Mouse (Mus musculus) CD8-positive naive resting alpha-beta T cell, adult 2 months (primary cell): ENCODE results near the gene Snx14.

Source experiments
- DNase-seq, 2 experiments: peaks; one replicate each; pipeline ENCODE4 v3.0.0; 2022; ENCODE audit warnings: low read depth in 2 of 2, low spot score in 2 of 2

Snx14 gene

GRCm38 (mm10) chr9:88388826-88389225 is 49.9 kb downstream of the Snx14 start:
- DNase-seq = no peak

DNA sequence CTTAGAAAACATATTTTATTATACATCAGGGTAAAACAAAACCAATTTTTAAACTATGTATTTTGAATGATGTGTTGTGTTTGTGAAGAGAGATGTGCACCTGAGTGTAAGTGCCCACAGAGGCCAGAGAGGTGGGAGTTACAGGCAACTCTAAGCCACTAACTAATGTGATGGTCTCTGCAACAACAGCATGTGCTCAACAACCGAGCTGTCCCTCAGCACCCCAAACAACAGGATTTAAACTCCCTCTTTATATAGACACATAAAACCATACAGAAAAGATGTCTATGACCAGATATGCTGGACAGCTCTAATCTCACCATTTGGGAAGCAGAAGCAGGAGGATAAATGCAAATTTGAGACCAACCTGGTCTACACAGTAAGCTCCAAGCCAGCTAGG is 58.2 kb downstream of the Snx14 start:
- no peak for DNase-seq

DNA sequence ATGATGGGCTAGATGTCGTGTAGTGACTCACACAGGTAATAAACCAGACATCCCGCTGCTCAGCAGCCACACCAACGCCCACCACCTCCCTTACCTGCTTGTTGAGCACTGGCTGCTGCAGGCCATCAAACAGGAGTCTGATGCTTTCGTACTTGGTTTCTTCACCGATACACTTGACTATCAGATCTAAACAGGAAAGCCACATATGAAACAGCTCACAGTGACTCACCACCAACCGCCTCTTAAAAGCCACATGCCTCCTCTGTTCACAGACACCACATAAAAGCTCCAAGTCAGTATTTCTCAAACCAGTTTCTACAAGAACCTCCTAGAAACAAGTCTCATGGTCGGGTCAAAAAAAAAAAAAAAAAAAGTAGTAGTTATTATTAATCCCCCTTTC is 58.7 kb downstream of the Snx14 start:
- DNase-seq = peak; percentile 58 to 60

DNA sequence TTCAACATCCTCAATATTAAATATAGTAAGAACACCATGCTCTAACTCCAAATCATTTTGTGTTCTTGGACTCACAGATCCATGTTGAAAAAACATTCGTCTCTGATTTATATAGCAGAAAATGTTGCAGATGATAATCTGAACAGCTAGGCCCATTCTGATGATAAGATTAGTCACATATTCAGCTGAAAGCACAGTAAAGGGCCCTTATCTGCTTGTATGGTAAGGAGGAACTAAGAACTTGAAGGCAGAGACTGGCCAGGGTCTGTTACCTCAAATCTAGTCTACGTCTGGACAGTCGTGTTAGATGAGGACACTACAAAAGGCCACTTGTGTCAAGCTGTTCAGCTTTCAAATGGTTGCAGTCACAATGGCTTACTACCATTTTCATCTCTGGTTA is 59.7 kb downstream of the Snx14 start:
- no peak for DNase-seq

DNA sequence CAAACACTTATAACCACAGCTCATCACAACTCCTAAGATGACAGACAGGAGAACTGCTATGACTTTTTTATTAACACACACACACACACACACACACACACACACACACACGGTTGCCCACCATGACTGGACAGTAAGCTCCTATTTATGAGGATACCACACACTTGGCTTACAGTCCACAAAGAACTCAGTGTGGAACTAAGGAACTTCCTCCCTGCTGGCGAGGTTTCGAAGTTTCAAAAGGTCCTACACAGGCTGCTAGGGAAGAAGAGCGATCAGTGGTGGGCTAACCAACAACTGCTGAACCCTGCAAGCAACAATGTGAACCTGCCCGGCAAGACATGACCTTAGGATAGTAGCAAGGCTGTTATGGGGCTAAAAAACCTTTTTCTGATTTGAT is 61.3 kb downstream of the Snx14 start:
- no peak for DNase-seq

- DNase-seq = no peak
These were observed 65.8 kb downstream of the Snx14 start for GRCm38 (mm10) chr9:88373001-88373400.

DNA sequence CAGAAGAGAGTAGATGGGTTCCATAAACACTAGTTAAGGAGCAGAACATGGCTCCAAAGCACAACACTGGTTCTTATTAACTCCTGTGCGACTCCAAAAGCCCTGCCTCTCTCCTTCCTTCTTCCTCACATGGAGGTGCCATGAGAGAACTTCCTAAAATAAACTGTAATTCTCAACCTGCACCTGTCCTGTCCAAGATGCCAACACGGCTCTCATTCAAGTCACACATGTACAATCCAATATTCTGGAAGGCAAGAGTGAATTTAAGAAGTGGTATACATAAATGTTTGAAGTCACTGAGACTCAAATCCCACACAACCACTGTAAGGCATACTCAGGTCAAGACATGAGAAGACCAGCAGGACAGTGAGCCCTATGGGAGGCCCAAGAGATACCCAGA is 67.6 kb downstream of the Snx14 start:
- no peak for DNase-seq

GRCm38 (mm10) chr9:88369666-88370065 is 69.1 kb downstream of the Snx14 start:
- no peak for DNase-seq

DNA sequence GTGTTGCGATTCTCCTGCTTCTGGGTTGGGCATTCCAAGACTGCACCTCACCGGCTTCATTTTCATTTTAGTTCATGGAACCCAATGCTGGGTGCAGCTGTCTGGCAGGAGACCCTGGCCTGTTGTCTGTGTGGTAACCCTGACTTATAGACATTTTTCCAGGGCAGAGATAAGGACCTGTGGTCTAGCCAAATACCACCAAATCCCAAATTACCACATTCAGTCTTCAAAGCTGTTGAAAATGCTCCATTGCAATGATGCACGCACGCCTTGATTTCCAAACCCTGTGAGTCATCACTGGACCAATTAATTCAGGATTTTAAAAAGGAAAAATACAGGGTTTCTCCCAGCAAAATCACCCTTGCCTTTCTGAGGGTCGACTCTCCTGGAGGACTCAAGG is 70.3 kb downstream of the Snx14 start:
- no peak for DNase-seq

GRCm38 (mm10) chr9:88367751-88368150 is 71.0 kb downstream of the Snx14 start:
- DNase-seq = no peak

- no peak for DNase-seq
These were observed 71.4 kb downstream of the Snx14 start for GRCm38 (mm10) chr9:88367322-88367721.

- no peak for DNase-seq
These were observed 71.9 kb downstream of the Snx14 start for GRCm38 (mm10) chr9:88366819-88367218.

- DNase-seq = peak; percentile 19 to 37
These were observed 72.5 kb downstream of the Snx14 start for GRCm38 (mm10) chr9:88366308-88366707.

- no peak for DNase-seq
These were observed 75.7 kb downstream of the Snx14 start for GRCm38 (mm10) chr9:88363102-88363501.

- no peak for DNase-seq
These were observed 76.5 kb downstream of the Snx14 start for GRCm38 (mm10) chr9:88362055-88362850.

DNA sequence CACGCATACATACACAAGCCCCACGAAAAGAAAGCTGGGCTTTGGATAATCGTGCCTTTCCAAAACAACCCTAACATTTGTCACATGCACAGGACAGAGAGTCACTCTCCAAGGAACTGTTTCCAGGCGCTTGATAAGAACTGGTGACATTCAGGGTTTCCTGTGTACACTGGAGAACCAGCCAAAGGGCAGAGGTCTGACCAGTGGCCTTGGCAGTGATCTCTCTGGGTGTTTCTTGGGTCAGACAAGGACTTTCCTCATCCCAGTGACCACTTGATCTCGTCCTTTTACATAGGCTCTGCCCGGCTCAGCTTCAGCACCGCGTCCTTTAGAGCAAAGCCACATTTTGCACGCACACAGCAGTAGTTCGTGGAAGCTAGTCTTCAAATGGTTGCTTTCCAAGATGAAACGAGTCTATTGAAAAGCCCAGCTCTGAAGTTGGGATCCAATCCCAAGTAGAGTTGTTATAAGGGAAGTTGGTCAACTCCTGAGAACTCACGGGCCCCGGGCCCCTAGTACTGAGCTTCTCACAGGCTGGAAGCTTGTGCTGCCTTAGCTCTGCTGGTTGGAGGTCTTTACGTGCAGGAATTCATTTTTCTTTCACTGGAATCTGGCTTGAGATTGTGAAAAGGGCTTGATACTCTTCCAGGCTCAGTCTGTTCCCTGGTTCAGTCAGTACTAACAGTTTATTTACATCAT is 77.4 kb downstream of the Snx14 start:
- DNase-seq = no peak

- DNase-seq = no peak
These were observed 79.6 kb downstream of the Snx14 start for GRCm38 (mm10) chr9:88359140-88359539.

GRCm38 (mm10) chr9:88357173-88357572 is 81.6 kb downstream of the Snx14 start:
- peak; percentile 34 to 66 for DNase-seq

- DNase-seq = no peak
These were observed 85.3 kb downstream of the Snx14 start for GRCm38 (mm10) chr9:88353459-88353858.

- DNase-seq = no peak
These were observed 86.0 kb downstream of the Snx14 start for GRCm38 (mm10) chr9:88352741-88353140.

DNA sequence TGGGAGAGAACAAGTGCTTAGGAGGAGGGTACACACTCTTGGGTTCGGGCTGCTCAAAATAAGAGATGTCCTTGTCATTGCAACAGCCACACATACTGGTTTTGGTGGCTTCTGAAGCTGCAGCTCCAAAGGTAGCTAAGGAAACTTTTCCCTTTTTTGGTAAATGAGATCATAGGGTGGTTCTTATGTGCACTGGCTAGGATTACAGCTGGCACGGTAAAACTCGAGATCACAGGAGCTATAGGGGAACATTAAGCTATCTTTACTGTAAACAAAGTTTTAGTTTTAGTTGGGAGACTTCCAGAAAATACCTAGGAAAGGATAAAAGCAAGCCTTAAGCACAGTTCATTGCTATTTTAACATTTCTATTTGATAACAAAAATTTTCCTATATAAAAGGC is 87.6 kb downstream of the Snx14 start:
- no peak for DNase-seq

- DNase-seq = no peak
These were observed 88.4 kb downstream of the Snx14 start for GRCm38 (mm10) chr9:88350317-88350716.

- DNase-seq = no peak
These were observed 90.1 kb downstream of the Snx14 start for GRCm38 (mm10) chr9:88348623-88349022.
